Mouse (Mus musculus) liver, embryonic 11.5 days (tissue): Measurements from ENCODE around the gene Pkig. TPM values are rescaled to one million over a fixed set of nuclear protein-coding genes. Genes with fewer than 3 reads are reported as not detected.

Experiments used
- ATAC-seq: fragments of 200-750 bp; cut with Nextera tagmentation; replicated peaks from 2 replicates; pipeline ENCODE4 v1.8.0; 2017; ENCODE audit warnings: moderate number of reproducible peaks, mild to moderate bottlenecking, moderate TSS enrichment, moderate library complexity; ENCODE audit not compliant: low FRiP score
- DNase-seq: peaks from one replicate; pipeline ENCODE4 v3.0.0-alpha.2; 2017; ENCODE audit warnings: low spot score
- H3K27ac ChIP-seq: fragments of 300-500 bp; sonication (generic); 2 replicates; pipeline ENCODE4 v1.5.1; 2014; ENCODE audit warnings: mild to moderate bottlenecking, low read depth, low read length, control low read depth
- H3K27me3 ChIP-seq: fragments of 300-500 bp; sonication (generic); replicated peaks from 2 replicates; pipeline ENCODE4 v1.6.1; 2014; ENCODE audit warnings: low read length, mixed read lengths; ENCODE audit not compliant: control insufficient read depth, insufficient read depth
- H3K36me3 ChIP-seq: fragments of 300-500 bp; sonication (generic); 2 replicates; pipeline ENCODE4 v1.6.1; 2014; ENCODE audit warnings: mild to moderate bottlenecking, low read length, moderate library complexity, mixed read lengths; ENCODE audit not compliant: control insufficient read depth, insufficient read depth
- H3K4me1 ChIP-seq: fragments of 300-500 bp; sonication (generic); replicated peaks from 2 replicates; pipeline ENCODE4 v1.6.1; 2014; ENCODE audit warnings: low read length, mixed read lengths; ENCODE audit not compliant: control insufficient read depth, insufficient read depth
- H3K4me2 ChIP-seq: fragments of 300-500 bp; sonication (generic); 2 replicates; pipeline ENCODE4 v1.6.1; 2014; ENCODE audit warnings: mild to moderate bottlenecking, control low read depth, moderate library complexity
- H3K4me3 ChIP-seq: fragments of 300-500 bp; sonication (generic); 2 replicates; pipeline ENCODE4 v1.5.1; 2014; ENCODE audit warnings: low read depth, low read length, control low read depth
- H3K9ac ChIP-seq: fragments of 300-500 bp; sonication (generic); 2 replicates; pipeline ENCODE4 v1.6.1; 2014; ENCODE audit warnings: low read depth, low read length, control low read depth
- H3K9me3 ChIP-seq: fragments of 300-500 bp; sonication (generic); 2 replicates; pipeline ENCODE4 v1.6.1; 2016; ENCODE audit warnings: low read length, inconsistent platforms, mixed read lengths; ENCODE audit not compliant: control insufficient read depth
- WGBS: fragments of 180-500 bp; shearing (Covaris S2); extraction: QIAGEN DNeasy Blood & Tissue Kit; methylation state at CpG from one replicate; pipeline ENCODE4 v1.1.7; 2014; 5-methylcytosine and 5-hydroxymethylcytosine counted together
- polyA plus RNA-seq: library from polyadenylated mRNA; unstranded; fragments of >200 nt; fragmentation: Nextera tagmentation; extraction: Ambion mirVana; gene quantifications from 2 replicates; pipeline ENCODE4 v1.2.1, GENCODE M21; 2014

Pkig gene
- polyA plus RNA-seq, 1 experiment from 2014 or later = 186 TPM

DNA sequence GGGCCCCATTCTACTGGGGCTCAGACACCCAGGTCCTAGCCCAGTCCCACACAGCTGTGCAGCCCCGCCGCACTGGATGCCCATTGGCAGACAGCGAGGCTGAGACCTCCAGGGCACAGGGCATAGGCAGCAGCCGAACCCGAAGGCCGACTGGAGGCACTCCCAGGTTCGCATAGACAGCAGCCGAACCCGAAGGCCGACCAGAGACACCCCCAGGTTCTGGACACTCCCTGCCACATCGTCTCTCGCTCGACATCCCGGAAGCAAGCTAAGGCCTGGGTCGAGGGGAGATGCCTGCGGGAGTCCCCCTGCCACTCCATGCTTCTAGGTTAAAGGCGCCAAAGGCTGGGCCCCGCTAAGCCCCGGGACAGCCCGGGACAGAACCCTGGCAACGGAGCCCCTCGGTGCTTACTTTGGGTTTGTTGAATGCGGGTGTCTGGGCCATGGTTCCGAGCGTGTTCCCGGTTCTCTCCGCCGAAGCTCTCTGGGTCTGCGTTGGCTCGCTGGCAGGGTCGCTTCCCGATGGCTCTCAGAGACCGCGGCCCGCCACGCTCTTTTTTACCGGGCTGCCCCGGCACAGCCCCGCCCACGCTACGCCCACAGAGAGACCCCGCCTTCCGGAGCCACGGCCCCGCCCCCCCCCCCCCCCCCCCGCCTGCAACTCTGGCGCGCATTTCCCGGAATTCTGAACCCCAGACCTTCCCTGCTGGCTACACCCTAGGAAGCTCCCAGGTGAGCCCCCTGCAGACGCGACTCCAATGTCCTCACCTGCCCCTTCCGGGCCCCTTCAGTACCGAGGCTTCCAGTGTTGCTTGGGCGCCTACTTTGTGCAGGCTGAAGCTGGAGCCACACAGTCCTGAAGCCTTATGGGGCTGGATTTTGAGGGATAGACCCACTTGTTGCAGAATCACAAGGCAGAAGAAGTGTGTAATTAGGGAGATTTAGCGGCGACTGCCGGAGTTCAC lies 91.7 kb downstream of the Pkig start, which contains the start of gene Ada:
Gene Ada (minus strand): TSS at position 593 of the 965 bp plus-strand sequence.
- Histone ChIP-seq H3K4me2 (peak within 1 kb of the TSS; percentile 97), H3K4me1 (peaks cover 5% of the 10 kb centered on the region; the same call in 1 of the 2 replicates), H3K4me3 (peak within 1 kb of the TSS; percentile 59), H3K27me3 (peaks cover 13% of the 10 kb centered on the region), H3K9ac (peak within 1 kb of the TSS; percentile 69), H3K9me3 (no peaks in the 10 kb centered on the region), H3K27ac (no peak within 1 kb of the TSS), H3K36me3 (no peaks in the 10 kb centered on the region)
- DNase-seq (peak; percentile 78), ATAC-seq (peak; percentile 74)
- WGBS = 1% methylated on average over 55 of the region's 57 CpGs

DNA sequence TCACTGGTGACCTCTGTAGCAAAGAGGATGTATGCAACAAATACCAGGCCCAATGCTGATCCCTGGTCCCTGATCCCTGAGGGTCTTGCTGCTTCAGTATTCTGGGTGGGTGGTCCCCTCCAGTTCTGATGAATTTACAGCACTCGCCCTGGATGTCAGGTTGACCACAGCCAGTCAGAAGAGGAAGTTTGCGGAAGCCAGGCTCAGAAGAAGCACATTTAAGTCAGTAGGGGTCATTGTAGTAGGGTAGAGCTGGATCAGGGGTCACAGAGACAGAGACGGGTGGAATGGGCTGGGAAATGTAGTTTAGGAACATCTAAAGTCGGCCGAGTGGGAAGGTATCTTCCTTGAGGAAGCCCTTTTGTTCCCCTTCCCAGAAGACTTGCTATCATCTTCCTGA lies 96.0 kb downstream of the Pkig start:
- Histone ChIP-seq H3K9ac (no peak overlapping the region), H3K4me2 (no peak overlapping the region), H3K27me3 (0 out of 2 replicates have a peak, but pooled peaks cover 3% of the 10 kb centered on the region), H3K27ac (no peak overlapping the region), H3K4me1 (0 out of 2 replicates have a peak, but pooled peaks cover 5% of the 10 kb centered on the region), H3K4me3 (no peak overlapping the region), H3K36me3 (no peaks in the 10 kb centered on the region), H3K9me3 (no peaks in the 10 kb centered on the region)
- no peak for ATAC-seq
- no peak for DNase-seq
- 46% methylated on average over 5 of the region's 5 CpGs for WGBS

DNA sequence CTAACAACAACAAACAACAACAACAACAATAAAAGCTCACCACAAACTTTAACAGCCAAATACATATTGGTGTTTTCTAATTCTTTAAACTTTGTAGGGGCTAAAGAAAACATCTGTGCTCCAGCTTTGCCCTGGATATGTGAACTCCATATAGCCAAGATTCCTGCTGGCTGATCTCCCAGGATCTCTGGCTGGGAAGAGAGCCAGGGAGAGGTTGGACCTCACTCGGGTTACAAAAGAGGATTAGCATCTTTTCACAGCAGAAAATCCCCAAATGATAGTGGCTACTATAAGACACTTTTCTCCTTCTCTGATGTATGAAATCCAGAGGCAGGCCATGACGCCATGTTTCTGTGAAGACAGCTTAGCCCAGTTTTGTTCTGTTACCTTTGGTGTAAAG lies 98.5 kb downstream of the Pkig start:
- no peak overlapping the region for H3K27ac ChIP-seq
- no peaks in the 10 kb centered on the region for H3K27me3 ChIP-seq
- no peaks in the 10 kb centered on the region for H3K4me1 ChIP-seq
- no peak overlapping the region for H3K4me3 ChIP-seq
- H3K4me2 ChIP-seq = no peak overlapping the region
- H3K9me3 ChIP-seq = no peaks in the 10 kb centered on the region
- no peak overlapping the region for H3K9ac ChIP-seq
- ATAC-seq (no peak), DNase-seq (no peak)
- no peaks in the 10 kb centered on the region for H3K36me3 ChIP-seq
- WGBS = 56% methylated on average over 2 of the region's 2 CpGs

DNA sequence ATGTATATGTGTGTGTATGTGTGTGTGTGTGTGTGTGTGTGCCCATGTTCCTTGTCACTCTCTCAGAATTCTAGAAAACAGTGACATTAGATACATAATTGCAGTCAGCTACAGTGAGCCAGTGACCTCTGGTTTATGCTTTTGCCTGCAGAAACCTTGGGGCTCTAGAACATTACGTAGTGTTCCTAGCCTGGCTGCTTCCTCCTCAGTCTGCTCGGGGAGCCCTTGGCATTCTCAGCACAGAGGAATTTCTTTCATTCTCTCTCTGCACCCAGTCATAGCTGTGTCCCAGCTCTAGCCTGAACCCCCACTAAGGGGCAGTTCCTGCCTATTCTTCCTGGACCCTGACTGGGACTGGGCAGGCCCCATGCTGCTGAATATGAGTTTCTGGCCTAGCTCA lies 100.0 kb downstream of the Pkig start:
- no peaks in the 10 kb centered on the region for H3K9me3 ChIP-seq
- H3K27ac ChIP-seq = no peak overlapping the region
- no peak overlapping the region for H3K4me2 ChIP-seq
- H3K4me3 ChIP-seq = no peak overlapping the region
- no peaks in the 10 kb centered on the region for H3K27me3 ChIP-seq
- DNase-seq = no peak
- H3K9ac ChIP-seq = no peak overlapping the region
- 69% methylated on average over 2 of the region's 2 CpGs for WGBS
- no peaks in the 10 kb centered on the region for H3K36me3 ChIP-seq
- H3K4me1 ChIP-seq = no peaks in the 10 kb centered on the region
- no peak for ATAC-seq

DNA sequence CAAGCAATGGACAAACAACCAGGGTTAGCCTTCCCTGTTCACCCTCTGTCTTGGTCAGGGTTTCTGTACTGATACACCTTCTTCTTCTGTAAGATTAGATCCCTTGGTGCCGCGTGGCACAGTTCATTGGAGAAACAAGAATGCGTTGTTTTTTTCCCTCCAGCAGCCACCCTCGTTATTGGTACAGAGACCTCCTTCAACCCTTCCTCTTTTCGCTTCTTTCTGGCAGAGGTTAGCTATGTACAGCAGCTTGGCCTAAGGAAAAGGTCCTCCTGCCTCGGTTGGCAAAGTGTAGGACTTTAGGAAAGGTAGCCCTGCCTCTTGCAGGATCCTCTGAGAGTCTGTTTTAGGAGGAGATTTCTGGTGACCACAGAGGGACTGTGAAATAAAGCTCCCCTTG lies 102.4 kb downstream of the Pkig start:
- DNase-seq (no peak), ATAC-seq (no peak)
- 70% methylated on average over 6 of the region's 6 CpGs for whole genome bisulfite sequencing
- Histone ChIP-seq H3K36me3 (no peaks in the 10 kb centered on the region), H3K4me1 (no peaks in the 10 kb centered on the region), H3K27me3 (no peaks in the 10 kb centered on the region), H3K4me3 (no peak overlapping the region), H3K4me2 (no peak overlapping the region), H3K9me3 (no peaks in the 10 kb centered on the region), H3K27ac (no peak overlapping the region), H3K9ac (no peak overlapping the region)

DNA sequence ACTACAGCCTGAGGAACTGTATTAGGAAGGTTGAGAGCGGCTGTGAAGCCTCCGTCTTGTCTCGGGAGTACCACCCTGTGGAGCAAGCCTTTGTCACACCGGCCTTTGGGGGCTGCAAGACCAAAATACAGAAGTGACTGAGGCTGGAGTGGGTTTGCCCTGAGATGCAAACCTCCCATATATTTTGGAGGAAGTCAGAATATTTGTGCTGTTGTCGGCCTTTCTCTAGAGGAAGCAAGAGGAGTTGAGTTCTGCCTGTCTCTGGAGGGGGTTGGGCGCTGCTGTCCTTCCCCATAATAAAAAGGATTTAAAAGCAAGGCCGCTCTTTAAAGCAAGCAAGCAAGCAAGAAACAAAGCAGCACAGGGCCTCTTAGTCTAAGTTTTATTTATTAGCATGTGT lies 103.2 kb downstream of the Pkig start:
- H3K27ac ChIP-seq = no peak overlapping the region
- 74% methylated on average over 7 of the region's 7 CpGs for WGBS

DNA sequence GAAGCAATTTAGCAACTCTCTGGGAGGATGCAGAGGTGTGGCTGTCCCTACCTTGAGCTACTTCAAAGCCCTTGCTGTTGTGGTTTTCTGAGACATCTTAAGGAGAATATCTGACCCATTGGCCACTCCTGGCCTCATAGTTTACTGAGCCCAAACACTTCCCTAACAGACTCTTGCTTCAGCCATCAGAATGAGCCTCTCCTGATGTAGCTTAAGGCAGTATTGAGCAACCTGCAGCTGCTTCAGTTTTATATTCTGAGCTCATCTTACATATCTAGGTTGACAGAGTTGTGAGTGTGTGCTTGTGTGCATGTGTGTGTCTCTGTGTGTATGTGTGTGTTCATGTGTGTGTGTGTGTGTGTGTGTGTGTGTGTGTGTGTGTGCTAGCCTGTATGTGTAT lies 108.1 kb downstream of the Pkig start:
- H3K27ac ChIP-seq = no peak overlapping the region
- no peaks in the 10 kb centered on the region for H3K9me3 ChIP-seq
- ATAC-seq (no peak), DNase-seq (no peak)
- H3K9ac ChIP-seq = no peak overlapping the region
- H3K4me3 ChIP-seq = no peak overlapping the region
- H3K36me3 ChIP-seq = no peaks in the 10 kb centered on the region
- H3K4me1 ChIP-seq = no peaks in the 10 kb centered on the region
- no peak overlapping the region for H3K4me2 ChIP-seq
- H3K27me3 ChIP-seq = no peaks in the 10 kb centered on the region

More for the DNA sequence above, 103.2 kb downstream of the Pkig start:
- Histone ChIP-seq H3K4me2 (no peak overlapping the region), H3K4me3 (no peak overlapping the region), H3K9me3 (no peaks in the 10 kb centered on the region), H3K9ac (no peak overlapping the region), H3K4me1 (no peaks in the 10 kb centered on the region), H3K27me3 (no peaks in the 10 kb centered on the region), H3K36me3 (no peaks in the 10 kb centered on the region)
- ATAC-seq (no peak), DNase-seq (no peak)

DNA sequence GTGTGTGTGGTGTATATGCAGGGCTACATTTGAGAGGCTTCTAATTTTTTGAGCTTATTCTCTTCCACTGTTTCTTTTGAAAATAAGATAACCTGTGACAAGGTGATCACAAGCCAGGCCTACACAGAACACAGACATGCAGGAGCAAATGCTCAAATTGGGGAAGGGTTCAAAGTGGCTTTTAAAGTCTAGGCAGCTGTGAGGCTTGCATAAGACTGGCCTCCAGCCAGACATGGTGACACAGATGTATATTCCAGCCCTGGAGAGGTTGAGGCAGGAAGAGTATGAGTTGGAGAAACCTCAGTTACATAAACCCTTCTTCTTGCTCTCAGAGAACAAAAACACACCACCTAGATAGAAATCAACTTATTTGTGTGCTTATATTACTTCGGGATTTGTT lies 108.7 kb downstream of the Pkig start:
- WGBS = 65% methylated on average over 1 of the region's 1 CpGs
- no peaks in the 10 kb centered on the region for H3K27me3 ChIP-seq
- H3K4me1 ChIP-seq = no peaks in the 10 kb centered on the region
- no peak overlapping the region for H3K27ac ChIP-seq
- H3K36me3 ChIP-seq = no peaks in the 10 kb centered on the region
- ATAC-seq (no peak), DNase-seq (no peak)
- H3K9me3 ChIP-seq = no peaks in the 10 kb centered on the region
- no peak overlapping the region for H3K4me3 ChIP-seq
- no peak overlapping the region for H3K9ac ChIP-seq
- H3K4me2 ChIP-seq = no peak overlapping the region

DNA sequence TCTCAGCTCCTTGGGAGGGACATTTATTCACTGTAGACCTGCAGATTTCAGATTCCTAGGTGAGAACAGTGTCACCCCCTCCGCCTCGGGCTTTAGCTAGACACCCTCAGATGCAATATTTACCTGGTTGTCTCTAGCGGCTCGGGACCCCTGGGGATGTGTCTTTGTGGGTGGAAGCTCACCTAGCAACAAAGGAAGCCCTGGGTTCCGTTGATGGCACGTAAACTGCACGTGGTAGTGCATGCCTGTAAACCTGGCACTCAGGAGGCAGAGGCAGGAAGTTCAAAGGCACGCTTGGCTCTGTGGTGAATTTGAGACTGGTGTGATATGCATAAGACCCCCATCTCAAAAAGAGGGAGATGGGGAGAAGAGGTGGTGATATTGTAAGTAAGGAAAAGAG lies 112.5 kb downstream of the Pkig start:
- no peak overlapping the region for H3K4me2 ChIP-seq

More for the DNA sequence above, 112.5 kb downstream of the Pkig start:
- no peak for DNase-seq
- Histone ChIP-seq H3K36me3 (no peaks in the 10 kb centered on the region), H3K4me1 (no peaks in the 10 kb centered on the region), H3K27ac (no peak overlapping the region), H3K4me3 (no peak overlapping the region), H3K9me3 (no peaks in the 10 kb centered on the region), H3K27me3 (0 out of 2 replicates have a peak, but pooled peaks cover 2% of the 10 kb centered on the region), H3K9ac (no peak overlapping the region)
- 77% methylated on average over 8 of the region's 8 CpGs for WGBS
- ATAC-seq = no peak
